Mouse (Mus musculus): ENCODE measurements at regions not wholly inside any gene's neighbourhood (a gene's known extent, or its start where the extent isn't known, plus 50 kb on each side); places are given as distances from the start of the nearest gene placed in this dataset.
A peak's percentile ranks its signal among the peaks of the same experiment; 100 is the strongest.

DNA sequence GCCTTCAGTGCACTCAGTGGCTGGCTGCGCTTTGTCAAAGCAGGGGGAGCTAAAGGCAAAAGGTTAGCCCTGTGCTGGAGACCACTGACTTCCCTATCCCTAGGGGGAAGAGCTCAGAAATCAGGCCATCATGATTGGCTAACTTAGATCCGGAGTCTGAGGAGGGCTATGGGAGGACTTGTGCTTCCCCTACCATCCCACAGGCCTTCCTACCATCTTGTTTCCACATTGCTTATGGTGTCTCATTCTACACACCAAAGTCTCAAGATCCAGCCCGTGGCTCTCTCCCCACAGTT is 72.9 kb upstream of the 1700024P04Rik start:
- DNase-seq, result no peak

GRCm38 (mm10) chr13:99056432-99057292 is 72.3 kb upstream of the 1700024P04Rik start:
- DNase-seq, result no peak

GRCm38 (mm10) chr13:99055609-99056321 is 71.4 kb upstream of the 1700024P04Rik start:
- DNase-seq, result peak; percentile 29

- DNase-seq, result no peak
These were observed 67.7 kb upstream of the 1700024P04Rik start for GRCm38 (mm10) chr13:99052076-99052475.

DNA sequence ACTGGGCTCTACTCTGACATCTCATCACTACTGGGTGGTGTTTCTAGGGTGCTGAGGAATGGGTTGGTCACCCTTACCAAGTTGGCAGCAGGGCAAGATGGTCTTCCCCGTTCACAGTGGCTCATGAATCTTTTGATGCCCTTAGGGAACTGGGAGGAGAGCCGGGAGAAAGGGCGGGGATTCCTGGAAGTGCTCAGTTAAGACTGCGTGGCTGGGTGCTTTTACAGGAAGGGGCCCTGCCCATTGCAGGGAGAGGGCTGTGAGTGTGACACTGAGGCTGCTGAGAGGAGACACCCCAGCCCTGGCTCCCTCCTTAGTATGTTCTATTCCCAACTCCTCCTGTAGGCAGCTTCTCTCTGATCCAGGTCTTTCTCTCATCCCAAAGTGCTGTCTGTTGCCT is 65.3 kb upstream of the 1700024P04Rik start:
- DNase-seq, result no peak

GRCm38 (mm10) chr13:99048651-99049100 is 64.3 kb upstream of the 1700024P04Rik start:
- DNase-seq, result no peak

DNA sequence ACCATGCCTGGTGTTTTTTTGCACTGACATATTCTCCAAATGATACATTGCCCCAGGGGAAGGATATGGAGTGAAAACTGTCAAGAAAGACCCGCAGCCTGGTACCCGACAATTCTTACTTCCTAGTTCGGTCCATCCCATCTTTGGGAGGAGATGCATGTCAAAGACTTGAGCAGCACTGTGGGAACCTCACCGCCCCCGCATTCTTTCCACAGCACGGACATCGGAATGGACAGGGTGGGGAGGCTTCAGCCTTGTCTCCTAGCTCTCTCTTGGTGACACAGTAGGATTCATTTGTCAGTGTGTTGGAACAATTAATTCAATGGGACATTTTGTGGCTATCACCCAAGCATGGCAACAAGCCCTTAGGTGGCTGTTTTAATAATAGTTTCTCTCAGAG is 62.9 kb upstream of the 1700024P04Rik start:
- no peak for DNase-seq

- DNase-seq, result no peak
These were observed 62.4 kb upstream of the 1700024P04Rik start for GRCm38 (mm10) chr13:99046737-99047136.

DNA sequence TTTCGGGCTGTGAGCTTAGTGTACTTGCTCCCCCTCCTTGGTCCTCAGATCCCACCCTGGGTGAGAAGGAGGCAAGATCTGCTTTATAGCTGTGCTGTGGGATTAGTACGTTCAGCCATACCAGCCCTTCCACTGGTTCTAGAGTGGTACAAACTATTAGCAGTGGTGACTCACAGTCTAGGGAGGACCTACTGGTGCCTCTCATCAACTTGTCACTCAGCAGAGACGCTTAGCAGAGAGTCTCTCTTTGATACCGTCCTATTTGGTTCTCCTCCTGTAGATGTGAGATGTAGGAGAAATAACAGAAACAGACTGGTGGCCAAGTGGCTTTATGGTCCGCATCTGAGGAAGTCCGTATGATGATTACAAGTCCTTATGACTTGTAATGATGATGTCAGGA is 57.7 kb upstream of the 1700024P04Rik start:
- no peak for DNase-seq

DNA sequence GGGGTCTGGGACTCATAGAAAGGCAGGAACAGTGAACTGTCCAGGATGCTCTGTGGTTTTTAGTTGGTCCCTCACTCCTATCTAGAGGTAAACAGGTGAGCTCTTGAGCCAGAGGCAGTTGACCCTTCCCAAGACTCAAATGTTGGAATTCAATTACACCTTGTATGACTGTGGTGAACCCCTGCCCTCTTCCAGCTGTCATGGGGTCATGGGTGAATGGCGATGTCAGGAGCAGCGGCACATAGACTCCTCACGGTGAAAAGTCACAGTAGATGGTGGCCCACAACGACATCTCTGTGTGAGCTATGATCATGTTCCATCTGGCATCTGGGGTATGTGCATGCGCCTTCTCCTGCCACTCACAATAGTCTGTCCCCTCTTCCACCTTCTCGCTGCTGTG is 56.9 kb upstream of the 1700024P04Rik start:
- no peak for DNase-seq

DNA sequence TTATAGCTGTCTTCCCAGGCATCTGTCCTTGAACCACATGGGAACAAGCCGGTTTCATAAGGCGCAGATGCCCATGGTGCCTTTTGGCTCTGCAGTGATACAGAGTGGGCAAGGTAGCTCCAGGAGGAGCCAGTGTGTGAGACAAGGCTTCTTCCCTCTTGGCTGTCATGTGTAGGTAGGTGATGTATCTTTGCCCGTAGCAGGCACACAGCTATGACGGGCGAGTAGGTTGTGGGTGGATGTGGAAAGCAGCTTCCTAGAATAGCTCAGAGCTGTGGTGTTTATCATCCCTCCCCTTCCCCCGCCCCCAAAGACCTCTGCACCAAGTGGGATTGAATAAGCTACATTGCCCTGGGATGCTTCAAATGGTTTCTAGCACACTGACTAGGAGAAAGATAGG is 56.5 kb upstream of the 1700024P04Rik start:
- DNase-seq, result no peak

DNA sequence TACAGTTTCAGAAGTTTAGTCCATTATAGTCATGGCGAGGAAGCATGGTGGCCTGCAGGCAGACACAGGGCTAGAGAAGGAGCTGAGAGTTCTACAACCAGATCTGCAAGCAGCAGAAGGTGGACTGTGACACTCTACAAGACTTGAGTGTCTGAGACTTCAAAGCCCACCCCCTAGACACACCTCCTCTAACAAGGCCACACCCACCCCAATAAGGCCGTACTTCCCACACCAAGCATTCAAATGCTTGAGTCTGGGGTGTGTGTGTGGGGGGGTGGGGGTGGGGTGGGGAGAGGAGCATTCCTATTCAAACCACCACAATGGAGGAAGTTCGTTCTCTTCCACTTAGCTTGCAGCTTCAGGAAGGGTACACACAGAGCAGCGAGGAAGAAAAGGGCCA is 55.8 kb upstream of the 1700024P04Rik start:
- no peak for DNase-seq

- no peak for DNase-seq
These were observed 54.7 kb upstream of the 1700024P04Rik start for GRCm38 (mm10) chr13:99039063-99039385.

- no peak for DNase-seq
These were observed 54.1 kb upstream of the 1700024P04Rik start for GRCm38 (mm10) chr13:99038198-99039062.

GRCm38 (mm10) chr13:99037131-99037530 is 52.8 kb upstream of the 1700024P04Rik start:
- DNase-seq, result no peak

Measured in adrenal gland, postnatal 25 days (tissue).